Mouse (Mus musculus) ES-E14 (cell line): ENCODE results near the gene Sh2d2a.

ENCODE experiments used
- CHD2 ChIP-seq: IDR thresholded peaks from 2 replicates; pipeline ENCODE4 v1.6.1; 2014; ENCODE audit warnings: mild to moderate bottlenecking, low read depth, low read length, inconsistent platforms
- HCFC1 ChIP-seq: IDR thresholded peaks from 2 replicates; pipeline ENCODE4 v1.6.1; 2012; ENCODE audit warnings: low read length, inconsistent platforms, borderline replicate concordance; ENCODE audit not compliant: insufficient read depth
- MAFK ChIP-seq: IDR thresholded peaks from 2 replicates; pipeline ENCODE4 v1.6.1; 2014; ENCODE audit warnings: mild to moderate bottlenecking, low read depth, low read length, inconsistent platforms; ENCODE audit not compliant: insufficient read depth
- ZC3H11A ChIP-seq: IDR thresholded peaks from 2 replicates; pipeline ENCODE4 v1.6.1; 2012; ENCODE audit warnings: low read depth, mild to moderate bottlenecking, inconsistent platforms, low read length, borderline replicate concordance

DNA sequence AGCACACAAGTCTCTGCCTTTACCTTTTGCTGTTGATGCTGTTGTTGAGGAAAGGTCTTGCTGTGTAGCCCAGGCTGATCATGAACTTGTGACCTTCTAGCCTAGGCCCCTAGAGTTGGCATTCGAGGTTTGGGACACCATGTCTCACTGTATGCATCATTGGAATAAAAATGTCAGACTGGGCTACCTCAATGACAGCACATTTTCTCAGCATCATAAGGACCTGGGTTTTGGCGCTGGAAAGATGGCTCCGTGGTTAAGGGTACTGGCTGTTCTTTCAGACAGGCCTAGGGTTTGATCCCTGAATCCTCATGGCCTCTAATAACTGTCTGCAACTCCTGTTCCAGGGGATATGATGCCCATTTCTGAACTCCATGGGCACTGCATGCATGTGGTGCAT, 53.2 kb downstream of the Sh2d2a start:
- TF ChIP-seq HCFC1: no peak
- no peak for TF ChIP-seq ZC3H11A
- no peak for TF ChIP-seq CHD2
- TF ChIP-seq MAFK: no peak
